Mouse (Mus musculus) intestine, embryonic 16.5 days (tissue): Measurements from ENCODE around the gene Six3. TPM values are rescaled to one million over a fixed set of nuclear protein-coding genes. Genes with fewer than 3 reads are reported as not detected.

ENCODE experiments used
- ATAC-seq: fragments of 200-750 bp; cut with Nextera tagmentation; 2 replicates; pipeline ENCODE4 v1.8.0; 2017; ENCODE audit warnings: moderate TSS enrichment, moderate library complexity
- H3K27ac ChIP-seq: fragments of 300-500 bp; sonication (generic); 2 replicates; pipeline ENCODE4 v1.5.1; 2014; ENCODE audit warnings: mild to moderate bottlenecking, low read length
- H3K27me3 ChIP-seq: fragments of 300-500 bp; sonication (generic); replicated peaks from 2 replicates; pipeline ENCODE4 v1.6.1; 2014; ENCODE audit warnings: low read length, control low read depth, mixed read lengths; ENCODE audit not compliant: control insufficient read depth, insufficient read depth
- H3K36me3 ChIP-seq: fragments of 300-500 bp; sonication (generic); 2 replicates; pipeline ENCODE4 v1.6.1; 2014; ENCODE audit warnings: low read length, control low read depth; ENCODE audit not compliant: control insufficient read depth, insufficient read depth
- H3K4me1 ChIP-seq: fragments of 300-500 bp; sonication (generic); 2 replicates; pipeline ENCODE4 v1.6.1; 2014; ENCODE audit warnings: low read length, control low read depth, mixed read lengths; ENCODE audit not compliant: control insufficient read depth, insufficient read depth
- H3K4me2 ChIP-seq: fragments of 300-500 bp; sonication (generic); 2 replicates; pipeline ENCODE4 v1.6.1; 2014; ENCODE audit warnings: low read depth, low read length, control low read depth
- H3K4me3 ChIP-seq: fragments of 300-500 bp; sonication (generic); 2 replicates; pipeline ENCODE4 v1.5.1; 2014; ENCODE audit warnings: mild to moderate bottlenecking, low read length
- H3K9ac ChIP-seq: fragments of 300-500 bp; sonication (generic); 2 replicates; pipeline ENCODE4 v1.6.1; 2014; ENCODE audit warnings: low read depth, low read length
- H3K9me3 ChIP-seq: fragments of 300-500 bp; sonication (generic); 2 replicates; pipeline ENCODE4 v1.6.1; 2016; ENCODE audit warnings: low read length, control low read depth; ENCODE audit not compliant: control insufficient read depth
- WGBS: fragments of 180-500 bp; shearing (Covaris S2); extraction: QIAGEN DNeasy Blood & Tissue Kit; methylation state at CpG from one replicate; pipeline ENCODE4 v1.1.7; 2014; 5-methylcytosine and 5-hydroxymethylcytosine counted together
- polyA plus RNA-seq: library from polyadenylated mRNA; unstranded; fragments of >200 nt; fragmentation: Nextera tagmentation; extraction: Ambion mirVana; gene quantifications from 2 replicates; pipeline ENCODE4 v1.2.1, GENCODE M21; 2015

Six3 gene
- polyA plus RNA-seq, 1 experiment from 2014 or later: not detected

GRCm38 (mm10) chr17:85610393-85611115 is 2.9 kb upstream of the Six3 start:
- no peak for ATAC-seq
- no peak overlapping the region for H3K9ac ChIP-seq
- H3K36me3 ChIP-seq: no peaks in the 10 kb centered on the region
- H3K27me3 ChIP-seq: peaks cover 87% of the 10 kb centered on the region
- 2% methylated on average over 11 of the region's 11 CpGs for WGBS
- no peak overlapping the region for H3K4me3 ChIP-seq
- H3K27ac ChIP-seq: no peak overlapping the region
- H3K4me1 ChIP-seq: no peaks in the 10 kb centered on the region
- no peaks in the 10 kb centered on the region for H3K9me3 ChIP-seq
- H3K4me2 ChIP-seq: no peak overlapping the region

DNA sequence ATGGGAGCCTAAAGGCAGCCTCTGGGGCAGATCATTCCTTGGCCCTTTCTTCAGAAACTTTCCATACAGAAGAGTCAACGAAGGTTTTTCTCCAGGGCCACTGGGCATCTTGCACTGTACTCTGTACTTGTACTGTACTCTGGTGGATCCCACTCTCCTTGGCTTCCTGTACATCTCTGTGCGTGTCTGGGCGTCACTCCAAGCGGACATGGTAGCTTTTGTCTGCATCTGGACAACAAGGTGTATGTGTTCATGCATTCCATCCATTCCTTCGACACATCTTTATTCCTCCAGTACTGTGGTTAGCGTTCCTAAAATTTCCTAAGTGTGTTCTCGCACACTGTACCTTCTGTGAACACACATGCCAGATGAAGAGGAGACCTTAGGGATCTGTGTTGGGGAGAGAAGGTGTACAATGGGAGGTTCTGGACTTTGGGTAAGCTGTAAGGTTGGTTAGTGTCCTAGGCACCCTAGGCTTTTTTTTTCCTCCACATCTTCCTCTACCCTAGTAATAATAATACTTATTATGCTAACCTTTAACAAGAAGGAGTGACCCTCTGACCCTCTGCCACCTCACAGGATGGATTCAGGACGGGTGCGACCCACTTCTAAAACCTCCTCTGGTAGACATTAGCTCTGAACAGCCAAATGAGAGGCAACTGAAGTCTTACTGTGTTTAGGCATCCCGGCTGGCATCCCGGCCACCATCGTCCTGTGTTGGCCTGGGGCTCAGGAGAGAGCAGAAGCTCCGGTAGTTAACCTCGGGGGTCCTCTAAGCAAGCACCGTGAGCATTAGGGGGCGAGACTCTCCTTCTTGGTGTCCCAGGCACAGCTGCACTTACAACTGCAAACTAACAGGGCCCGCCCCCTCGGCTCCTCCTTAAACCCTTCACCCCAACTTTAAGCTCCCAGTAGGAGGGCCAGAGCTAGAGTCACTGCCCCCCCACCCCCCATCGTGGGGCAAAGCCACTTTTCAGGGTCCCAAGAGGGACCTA is 1.6 kb upstream of the Six3 start:
- no peaks in the 10 kb centered on the region for H3K36me3 ChIP-seq
- no peak for ATAC-seq
- no peaks in the 10 kb centered on the region for H3K4me1 ChIP-seq
- H3K9ac ChIP-seq: no peak overlapping the region
- 5% methylated on average over 19 of the region's 19 CpGs for WGBS
- H3K9me3 ChIP-seq: no peaks in the 10 kb centered on the region
- no peak overlapping the region for H3K4me2 ChIP-seq
- H3K27me3 ChIP-seq: peaks cover 91% of the 10 kb centered on the region
- H3K27ac ChIP-seq: no peak overlapping the region
- H3K4me3 ChIP-seq: no peak overlapping the region

- whole genome bisulfite sequencing: 1% methylated on average over 31 of the region's 31 CpGs
- peaks cover 97% of the 10 kb centered on the region for H3K27me3 ChIP-seq
- no peak overlapping the region for H3K9ac ChIP-seq
- H3K36me3 ChIP-seq: no peaks in the 10 kb centered on the region
- H3K4me3 ChIP-seq: no peak overlapping the region
- no peaks in the 10 kb centered on the region for H3K9me3 ChIP-seq
- ATAC-seq: no peak
- H3K27ac ChIP-seq: no peak overlapping the region
- H3K4me2 ChIP-seq: no peak overlapping the region
- H3K4me1 ChIP-seq: no peaks in the 10 kb centered on the region
Observed at GRCm38 (mm10) chr17:85612526-85613265, 712 bp upstream of the Six3 start.

DNA sequence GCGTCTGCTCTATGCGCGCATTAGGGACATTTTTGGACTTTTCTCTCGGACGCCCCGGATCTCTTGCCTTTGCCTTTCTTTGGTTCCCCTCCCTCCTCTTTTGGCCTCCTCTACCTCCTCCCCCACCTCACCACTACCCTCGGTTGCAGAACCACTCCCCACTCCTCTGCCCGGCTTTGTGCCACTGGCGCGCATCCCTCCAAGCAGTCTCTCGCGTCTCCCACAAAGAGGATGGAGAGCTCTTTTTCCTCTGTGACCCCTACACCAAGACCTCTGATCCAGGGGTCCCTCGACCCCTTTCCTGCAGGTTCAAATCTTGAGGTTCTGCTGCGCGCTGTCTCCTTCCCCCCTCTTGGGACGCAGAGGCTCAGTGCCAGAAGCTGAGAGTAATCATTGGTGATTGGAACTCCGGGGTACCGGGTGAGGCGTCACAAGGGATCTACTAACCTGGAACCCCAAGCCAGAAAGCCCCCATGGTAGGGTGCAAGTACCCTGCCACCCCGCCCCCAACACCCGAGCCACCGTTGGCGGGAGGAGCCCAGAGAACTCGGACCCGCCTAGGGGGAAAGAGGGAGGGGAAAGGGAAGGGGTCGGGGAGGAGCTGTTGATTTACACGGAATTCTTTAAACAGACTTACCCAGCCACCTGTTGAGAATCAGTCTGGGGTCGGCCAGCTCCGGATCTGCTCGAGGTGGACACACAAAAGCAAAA is 758 bp downstream of the Six3 start:
- no peak overlapping the region for H3K27ac ChIP-seq
- no peak overlapping the region for H3K4me3 ChIP-seq
- H3K9me3 ChIP-seq: no peaks in the 10 kb centered on the region
- no peaks in the 10 kb centered on the region for H3K4me1 ChIP-seq
- WGBS: under 1% methylated on average over 30 of the region's 30 CpGs
- H3K9ac ChIP-seq: no peak overlapping the region
- no peaks in the 10 kb centered on the region for H3K36me3 ChIP-seq
- ATAC-seq: no peak
- H3K4me2 ChIP-seq: no peak overlapping the region
- peaks cover 97% of the 10 kb centered on the region for H3K27me3 ChIP-seq

DNA sequence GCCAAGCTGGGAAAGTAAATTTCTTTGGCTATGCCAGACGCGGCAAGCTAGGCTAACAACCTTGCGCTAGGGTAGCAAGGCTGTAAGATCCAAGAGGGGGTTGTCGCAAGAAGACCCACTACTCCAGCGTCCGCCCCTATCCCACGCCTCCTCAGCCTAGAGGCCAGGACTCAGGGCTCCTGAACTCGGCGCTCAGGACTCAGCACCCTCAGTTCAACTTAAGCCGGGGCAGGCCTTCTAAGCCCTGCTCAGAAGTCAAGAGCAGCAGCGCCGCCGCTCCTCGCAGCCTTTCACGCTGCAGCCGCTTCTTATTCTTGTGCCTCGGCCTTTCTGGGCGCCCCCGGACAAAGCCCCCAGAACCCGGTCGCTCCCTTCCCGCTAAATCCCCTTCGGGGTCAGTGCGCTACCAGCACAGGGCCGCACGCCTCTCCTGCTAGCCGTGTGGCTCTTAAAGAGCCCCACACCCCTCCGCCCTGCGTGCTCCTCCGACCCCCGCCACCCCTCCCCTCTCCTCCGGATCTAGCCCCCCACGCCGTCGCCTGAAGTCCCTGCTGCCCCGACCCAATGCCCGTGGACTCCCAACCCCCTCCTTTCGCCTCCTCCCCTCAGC is 1.4 kb downstream of the Six3 start:
- H3K4me2 ChIP-seq: no peak overlapping the region
- no peak for ATAC-seq
- WGBS: 1% methylated on average over 38 of the region's 38 CpGs

DNA sequence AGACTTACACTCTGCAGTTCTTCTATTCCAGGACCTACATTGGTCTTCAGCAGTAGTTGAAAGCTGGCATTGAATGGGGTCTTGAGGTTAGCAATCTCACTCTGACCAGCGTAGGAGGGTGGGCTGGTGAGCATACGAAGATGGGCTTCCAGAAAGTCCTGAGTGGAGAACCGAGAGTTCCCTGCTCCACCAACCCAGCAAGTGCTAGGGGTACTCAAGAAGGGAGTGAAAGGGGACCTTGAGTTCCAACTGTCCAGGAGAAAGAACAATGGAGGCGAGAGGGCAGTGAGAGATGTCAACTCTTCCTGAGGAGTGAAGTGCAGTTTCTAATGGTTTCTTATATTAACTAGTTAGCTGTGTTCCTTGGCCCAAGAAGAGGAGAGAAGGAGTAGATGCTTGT is 2.2 kb downstream of the Six3 start:
- ATAC-seq: no peak
- H3K9me3 ChIP-seq: no peaks in the 10 kb centered on the region
- WGBS: 3% methylated on average over 4 of the region's 4 CpGs
- no peaks in the 10 kb centered on the region for H3K36me3 ChIP-seq
- no peak overlapping the region for H3K4me2 ChIP-seq
- H3K27me3 ChIP-seq: peaks cover 96% of the 10 kb centered on the region
- no peak overlapping the region for H3K9ac ChIP-seq
- H3K27ac ChIP-seq: no peak overlapping the region
- no peaks in the 10 kb centered on the region for H3K4me1 ChIP-seq
- no peak overlapping the region for H3K4me3 ChIP-seq

More for the DNA sequence above, 1.4 kb downstream of the Six3 start:
- Histone ChIP-seq H3K36me3 (no peaks in the 10 kb centered on the region), H3K4me3 (no peak overlapping the region), H3K9ac (no peak overlapping the region), H3K4me1 (no peaks in the 10 kb centered on the region), H3K27ac (no peak overlapping the region), H3K27me3 (peaks cover 98% of the 10 kb centered on the region), H3K9me3 (no peaks in the 10 kb centered on the region)

DNA sequence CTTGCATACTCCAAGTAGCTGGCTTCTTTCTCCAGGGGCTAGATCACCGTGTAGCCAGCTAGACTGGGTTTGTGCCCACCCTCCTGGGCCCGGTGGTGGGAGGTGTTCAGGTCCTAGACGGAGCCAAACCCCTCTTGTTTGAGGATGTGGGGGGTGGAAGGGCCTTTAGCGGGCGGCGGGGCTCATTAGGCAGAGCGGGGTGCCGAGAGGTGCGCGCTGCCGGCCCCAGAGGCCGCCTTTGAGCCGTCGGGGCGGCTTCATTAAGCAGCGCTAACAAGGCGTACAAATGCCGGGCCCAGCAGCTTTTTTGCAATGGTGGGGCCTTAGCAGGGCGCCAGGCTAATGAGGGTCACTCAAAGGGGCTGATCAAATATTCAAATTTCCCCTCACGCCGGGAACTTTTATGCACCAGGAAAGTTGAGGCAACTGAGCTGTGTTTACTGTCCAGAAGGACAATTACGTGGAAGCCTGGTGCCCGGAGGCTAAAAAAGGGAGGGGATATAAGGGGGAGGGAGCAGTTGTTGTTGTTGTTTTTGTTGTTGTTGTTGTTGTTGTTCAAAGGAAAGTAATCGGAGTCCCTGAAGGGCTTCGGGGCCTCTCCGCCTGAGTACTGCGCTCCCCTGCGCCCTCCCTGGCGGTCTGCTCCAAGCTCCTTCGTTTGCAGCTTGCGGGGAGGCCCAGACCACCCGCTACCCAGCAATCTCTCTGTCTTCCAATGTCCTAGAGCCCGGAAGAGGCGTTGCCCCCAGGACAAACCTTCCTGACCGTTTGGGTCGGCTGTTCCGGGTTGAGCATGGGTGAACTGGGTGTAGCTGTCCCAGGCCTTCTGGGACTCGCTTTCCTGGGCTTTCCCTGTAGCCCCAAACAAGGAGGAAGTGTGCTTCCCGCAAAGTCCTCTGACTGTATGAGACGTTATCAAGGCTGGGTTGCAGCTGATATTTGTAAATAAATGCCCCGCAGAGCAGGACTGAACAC is 3.4 kb downstream of the Six3 start:
- Histone ChIP-seq H3K9ac (no peak overlapping the region), H3K4me1 (peaks cover 9% of the 10 kb centered on the region), H3K27ac (no peak overlapping the region), H3K9me3 (no peaks in the 10 kb centered on the region), H3K4me3 (no peak overlapping the region), H3K4me2 (no peak overlapping the region), H3K36me3 (no peaks in the 10 kb centered on the region), H3K27me3 (peaks cover 97% of the 10 kb centered on the region)
- under 1% methylated on average over 41 of the region's 41 CpGs for WGBS
- ATAC-seq: no peak
